Mouse (Mus musculus) myocyte (in vitro differentiated cells): ENCODE measurements at regions not wholly inside any gene's neighbourhood (a gene's known extent, or its start where the extent isn't known, plus 50 kb on each side); places are given as distances from the start of the nearest gene placed in this dataset.

Experiments used
- H3K27me3 ChIP-seq: one replicate; pipeline ENCODE4 v1.6.1; 2011; ENCODE audit not compliant: control insufficient read depth, insufficient read depth, insufficient read length
- H3K36me3 ChIP-seq: one replicate; pipeline ENCODE4 v1.6.1; 2011; ENCODE audit not compliant: control insufficient read depth, insufficient read depth
- H3K4me2 ChIP-seq: one replicate; pipeline ENCODE4 v1.6.1; 2011; ENCODE audit warnings: low read depth, control low read depth
- H3K4me3 ChIP-seq: one replicate; pipeline ENCODE4 v1.5.1; 2011; ENCODE audit warnings: mild to moderate bottlenecking, control low read depth, moderate library complexity
- H3K79me2 ChIP-seq: one replicate; pipeline ENCODE4 v1.6.1; 2011; ENCODE audit not compliant: control insufficient read depth, insufficient read depth
- H3ac ChIP-seq: one replicate; pipeline ENCODE4 v1.6.1; 2011; ENCODE audit not compliant: control insufficient read depth, insufficient read length
- CEBPB ChIP-seq: IDR thresholded peaks from 2 replicates; pipeline ENCODE4 v1.6.1; 2011; ENCODE audit warnings: mild to moderate bottlenecking, moderate library complexity; ENCODE audit not compliant: poor library complexity, insufficient read depth, severe bottlenecking
- E2F4 ChIP-seq: IDR thresholded peaks from one replicate; pipeline ENCODE4 v1.6.1; 2011; ENCODE audit warnings: mild to moderate bottlenecking, control low read depth, moderate library complexity; ENCODE audit not compliant: insufficient read depth
- MAX ChIP-seq: IDR thresholded peaks from one replicate; pipeline ENCODE4 v1.6.1; 2011; ENCODE audit warnings: low read depth, mild to moderate bottlenecking, control low read depth
- MYOD1 ChIP-seq, 3 experiments: IDR thresholded peaks; one replicate each; pipeline ENCODE4 v1.6.1; 2011; ENCODE audit warnings: control low read depth in 2 of 3, low read depth in 2 of 3, mild to moderate bottlenecking in 2 of 3, moderate library complexity in 1 of 3; ENCODE audit not compliant: insufficient read length in 2 of 3, control insufficient read depth in 1 of 3
- MYOG ChIP-seq, 3 experiments: IDR thresholded peaks; one replicate each; pipeline ENCODE4 v1.6.1; 2011; ENCODE audit warnings: control low read depth in 2 of 3, low read depth in 2 of 3, mild to moderate bottlenecking in 2 of 3; ENCODE audit not compliant: insufficient read length in 2 of 3, control insufficient read depth in 1 of 3, insufficient read depth in 1 of 3
- POLR2A ChIP-seq: IDR thresholded peaks from one replicate; pipeline ENCODE4 v1.6.1; 2011; ENCODE audit warnings: low read depth, mild to moderate bottlenecking, control low read depth, moderate library complexity; ENCODE audit not compliant: insufficient read length
- POLR2AphosphoS2 ChIP-seq: IDR thresholded peaks from one replicate; pipeline ENCODE4 v1.6.1; 2011; ENCODE audit warnings: low read depth, control low read depth; ENCODE audit not compliant: insufficient read length
- REST ChIP-seq: IDR thresholded peaks from one replicate; pipeline ENCODE4 v1.6.1; 2011; ENCODE audit warnings: mild to moderate bottlenecking, control low read depth, moderate library complexity; ENCODE audit not compliant: insufficient read depth, insufficient read length
- SRF ChIP-seq: IDR thresholded peaks from one replicate; pipeline ENCODE4 v1.6.1; 2011; ENCODE audit warnings: low read depth; ENCODE audit not compliant: control insufficient read depth, insufficient read length
- TCF12 ChIP-seq: IDR thresholded peaks from one replicate; pipeline ENCODE4 v1.6.1; 2011; ENCODE audit warnings: mild to moderate bottlenecking, control low read depth; ENCODE audit not compliant: poor library complexity, insufficient read depth, severe bottlenecking
- TCF3 ChIP-seq: IDR thresholded peaks from one replicate; pipeline ENCODE4 v1.6.1; 2011; ENCODE audit warnings: low read depth, control low read depth; ENCODE audit not compliant: insufficient read length
- USF1 ChIP-seq: IDR thresholded peaks from one replicate; pipeline ENCODE4 v1.6.1; 2011; ENCODE audit warnings: low read depth, mild to moderate bottlenecking, control low read depth, moderate library complexity

GRCm38 (mm10) chr6:117677821-117678220, 163.2 kb upstream of the Zfp637 start:
- Histone ChIP-seq H3K4me3 (no peak overlapping the region), H3K79me2 (no peaks in the 10 kb centered on the region), H3ac (no peak overlapping the region), H3K4me2 (no peak overlapping the region), H3K27me3 (no peaks in the 10 kb centered on the region), H3K36me3 (no peaks in the 10 kb centered on the region)
- no peak for TF ChIP-seq USF1
- no peak for TF ChIP-seq POLR2AphosphoS2
- no peak for TF ChIP-seq MAX
- TF ChIP-seq MYOG (IDR thresholded peaks at IDR 0.05; ENCODE audit: control insufficient read depth in 1 of 3, insufficient read depth in 1 of 3, insufficient read length in 2 of 3, low read depth in 2 of 3): no peak
- TF ChIP-seq REST: no peak
- no peak for TF ChIP-seq TCF3
- TF ChIP-seq CEBPB: no peak
- no peak for TF ChIP-seq POLR2A
- TF ChIP-seq E2F4: no peak
- no peak for TF ChIP-seq TCF12
- TF ChIP-seq SRF: no peak
- no peak for TF ChIP-seq MYOD1 (IDR thresholded peaks at IDR 0.05; ENCODE audit: control insufficient read depth in 1 of 3, insufficient read length in 2 of 3, low read depth in 2 of 3)

GRCm38 (mm10) chr6:117678276-117678675, 162.7 kb upstream of the Zfp637 start:
- TF ChIP-seq SRF (no peak), E2F4 (no peak), USF1 (no peak), POLR2AphosphoS2 (no peak), REST (no peak), MYOG (IDR thresholded peaks at IDR 0.05; ENCODE audit: control insufficient read depth in 1 of 3, insufficient read depth in 1 of 3, insufficient read length in 2 of 3, low read depth in 2 of 3) (no peak), POLR2A (no peak), MYOD1 (IDR thresholded peaks at IDR 0.05; ENCODE audit: control insufficient read depth in 1 of 3, insufficient read length in 2 of 3, low read depth in 2 of 3) (no peak)
- H3K27me3 ChIP-seq: no peaks in the 10 kb centered on the region
- no peaks in the 10 kb centered on the region for H3K36me3 ChIP-seq
- H3K4me3 ChIP-seq: no peak overlapping the region
- no peak overlapping the region for H3ac ChIP-seq
- H3K79me2 ChIP-seq: no peaks in the 10 kb centered on the region
- H3K4me2 ChIP-seq: no peak overlapping the region

- H3K4me2 ChIP-seq: no peak overlapping the region
- H3K27me3 ChIP-seq: no peaks in the 10 kb centered on the region
- H3K36me3 ChIP-seq: no peaks in the 10 kb centered on the region
- TF ChIP-seq CEBPB (no peak), MYOD1 (IDR thresholded peaks at IDR 0.05; ENCODE audit: control insufficient read depth in 1 of 3, insufficient read length in 2 of 3, low read depth in 2 of 3) (no peak), MYOG (IDR thresholded peaks at IDR 0.05; ENCODE audit: control insufficient read depth in 1 of 3, insufficient read depth in 1 of 3, insufficient read length in 2 of 3, low read depth in 2 of 3) (no peak), E2F4 (no peak), SRF (no peak), POLR2A (no peak), USF1 (no peak), TCF3 (no peak), MAX (no peak), TCF12 (no peak), POLR2AphosphoS2 (no peak), REST (no peak)
- no peak overlapping the region for H3K4me3 ChIP-seq
- H3K79me2 ChIP-seq: no peaks in the 10 kb centered on the region
- no peak overlapping the region for H3ac ChIP-seq
Measured at GRCm38 (mm10) chr6:117678877-117679276, 162.1 kb upstream of the Zfp637 start.

- no peak overlapping the region for H3ac ChIP-seq
- no peak overlapping the region for H3K4me2 ChIP-seq
- no peaks in the 10 kb centered on the region for H3K27me3 ChIP-seq
- no peak overlapping the region for H3K4me3 ChIP-seq
- H3K36me3 ChIP-seq: no peaks in the 10 kb centered on the region
- H3K79me2 ChIP-seq: no peaks in the 10 kb centered on the region
- TF ChIP-seq CEBPB (no peak), TCF12 (no peak), MYOD1 (IDR thresholded peaks at IDR 0.05; ENCODE audit: control insufficient read depth in 1 of 3, insufficient read length in 2 of 3, low read depth in 2 of 3) (no peak), TCF3 (no peak), MYOG (IDR thresholded peaks at IDR 0.05; ENCODE audit: control insufficient read depth in 1 of 3, insufficient read depth in 1 of 3, insufficient read length in 2 of 3, low read depth in 2 of 3) (no peak), E2F4 (no peak), POLR2AphosphoS2 (no peak), USF1 (no peak), POLR2A (no peak), MAX (no peak), SRF (no peak), REST (no peak)
Measured at GRCm38 (mm10) chr6:117686212-117686611, 154.8 kb upstream of the Zfp637 start.

- TF ChIP-seq MYOG (IDR thresholded peaks at IDR 0.05; ENCODE audit: control insufficient read depth in 1 of 3, insufficient read depth in 1 of 3, insufficient read length in 2 of 3, low read depth in 2 of 3) (no peak), REST (no peak), TCF12 (no peak), CEBPB (no peak), E2F4 (no peak), MAX (no peak), SRF (no peak)
- H3K79me2 ChIP-seq: no peaks in the 10 kb centered on the region
- no peak overlapping the region for H3K4me2 ChIP-seq
- H3K4me3 ChIP-seq: no peak overlapping the region
- no peak overlapping the region for H3ac ChIP-seq
- H3K27me3 ChIP-seq: no peaks in the 10 kb centered on the region
- H3K36me3 ChIP-seq: no peaks in the 10 kb centered on the region
Measured at GRCm38 (mm10) chr6:117687045-117687444, 153.9 kb upstream of the Zfp637 start.
